Mouse (Mus musculus) forebrain, embryonic 12.5 days (tissue): ENCODE measurements at regions not wholly inside any gene's neighbourhood (a gene's known extent, or its start where the extent isn't known, plus 50 kb on each side); places are given as distances from the start of the nearest gene placed in this dataset.

Source experiments
- ATAC-seq: fragments of 200-750 bp; cut with Nextera tagmentation; 2 replicates; pipeline ENCODE4 v1.8.0; 2017; ENCODE audit warnings: moderate TSS enrichment; ENCODE audit not compliant: low FRiP score
- H3K27ac ChIP-seq: fragments of 300-500 bp; sonication (generic); 2 replicates; pipeline ENCODE4 v1.5.1; 2016; ENCODE audit warnings: mild to moderate bottlenecking
- H3K27me3 ChIP-seq: fragments of 300-500 bp; sonication (generic); 2 replicates; pipeline ENCODE4 v1.6.1; 2016; ENCODE audit warnings: mild to moderate bottlenecking
- H3K36me3 ChIP-seq: fragments of 300-500 bp; sonication (generic); replicated peaks from 2 replicates; pipeline ENCODE4 v1.6.1; 2016; ENCODE audit warnings: mild to moderate bottlenecking
- H3K4me1 ChIP-seq: fragments of 300-500 bp; sonication (generic); 2 replicates; pipeline ENCODE4 v1.6.1; 2016
- H3K4me2 ChIP-seq: fragments of 300-500 bp; sonication (generic); 2 replicates; pipeline ENCODE4 v1.6.1; 2016; ENCODE audit warnings: mild to moderate bottlenecking, moderate library complexity
- H3K4me3 ChIP-seq: fragments of 300-500 bp; sonication (generic); replicated peaks from 2 replicates; pipeline ENCODE4 v1.5.1; 2016; ENCODE audit warnings: mild to moderate bottlenecking
- H3K9ac ChIP-seq: fragments of 300-500 bp; sonication (generic); 2 replicates; pipeline ENCODE4 v1.6.1; 2016; ENCODE audit warnings: mild to moderate bottlenecking
- H3K9me3 ChIP-seq: fragments of 300-500 bp; sonication (generic); 2 replicates; pipeline ENCODE4 v1.6.1; 2016
- WGBS: fragments of 180-500 bp; shearing (Covaris S2); methylation state at CpG from one replicate; pipeline ENCODE4 v1.1.7; 2016; 5-methylcytosine and 5-hydroxymethylcytosine counted together

DNA sequence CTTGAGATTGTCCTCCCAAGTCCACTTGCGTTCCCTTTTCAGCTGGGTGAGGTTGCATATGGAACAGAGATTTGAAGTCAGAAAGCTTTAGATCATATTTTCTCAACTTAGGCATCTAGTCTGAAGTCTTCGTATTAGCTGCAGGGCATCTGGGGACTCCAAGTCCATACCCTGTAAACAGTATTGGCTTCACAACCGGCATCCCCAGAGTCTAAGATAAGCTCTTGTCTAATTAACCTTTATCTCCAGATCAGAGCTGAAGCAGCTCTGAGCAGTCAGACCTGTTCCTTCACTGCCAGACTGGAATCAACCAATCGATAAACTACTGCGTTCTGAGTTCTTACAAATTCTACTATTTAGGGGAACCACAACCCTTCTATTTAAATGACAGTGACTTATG lies 422.6 kb upstream of the Gulo start:
- no peaks in the 10 kb centered on the region for H3K27me3 ChIP-seq
- ATAC-seq: no peak
- H3K4me1 ChIP-seq: no peaks in the 10 kb centered on the region
- H3K4me3 ChIP-seq: no peak overlapping the region
- no peak overlapping the region for H3K4me2 ChIP-seq
- WGBS: 94% methylated on average over 5 of the region's 5 CpGs
- 0 out of 2 replicates have a peak, but pooled peaks cover 4% of the 10 kb centered on the region for H3K9me3 ChIP-seq
- no peak overlapping the region for H3K27ac ChIP-seq
- H3K36me3 ChIP-seq: no peaks in the 10 kb centered on the region
- H3K9ac ChIP-seq: no peak overlapping the region

DNA sequence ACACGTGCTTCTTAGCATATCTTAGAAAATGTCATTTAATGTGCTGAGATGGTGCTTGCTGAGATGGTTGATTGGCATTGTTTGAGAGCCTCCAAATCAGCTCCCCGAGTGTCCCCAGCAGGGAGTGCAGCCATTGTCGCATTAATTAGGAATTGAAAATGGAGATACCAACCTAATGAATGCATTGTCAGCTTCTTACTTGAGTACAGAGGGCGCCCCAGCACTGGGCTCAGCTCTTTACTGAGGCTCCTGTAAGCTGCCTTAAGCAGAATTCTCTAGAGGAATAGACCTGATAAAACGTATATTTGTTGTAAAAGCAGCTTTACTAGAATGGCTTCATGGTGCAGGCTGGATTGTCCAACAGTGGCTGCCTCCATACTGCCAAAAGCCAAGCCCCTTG lies 415.1 kb upstream of the Gulo start:
- H3K9me3 ChIP-seq: no peaks in the 10 kb centered on the region
- peaks cover 17% of the 10 kb centered on the region for H3K4me1 ChIP-seq
- H3K36me3 ChIP-seq: no peaks in the 10 kb centered on the region
- no peak overlapping the region; the same call in 1 of the 2 replicates for H3K9ac ChIP-seq
- no peak overlapping the region for H3K4me3 ChIP-seq
- WGBS: 3% methylated on average over 5 of the region's 5 CpGs
- no peak overlapping the region for H3K27ac ChIP-seq
- peak overlapping the region; percentile 29 for H3K4me2 ChIP-seq
- H3K27me3 ChIP-seq: no peaks in the 10 kb centered on the region
- ATAC-seq: no peak; the same call in 1 of the 2 replicates
